Mouse (Mus musculus) MEL (cell line): ENCODE data around the gene Itga9.

Experiments
- CHD2 ChIP-seq: IDR thresholded peaks from 2 replicates; pipeline ENCODE4 v1.6.1; 2011; ENCODE audit warnings: low read length, improper control_type of control experiment
- CTCF ChIP-seq, 3 experiments: IDR thresholded peaks in 2 of 3; conservative IDR thresholded peaks in 1 of 3; 2 replicates each; pipeline ENCODE4 v1.5.1; 2011 to 2012; ENCODE audit warnings: low read length in 3 of 3, low read depth in 2 of 3, mild to moderate bottlenecking in 2 of 3, improper control_type of control experiment in 1 of 3, inconsistent platforms in 1 of 3, mixed read lengths in 1 of 3, moderate library complexity in 1 of 3; ENCODE audit not compliant: control insufficient read depth in 1 of 3, insufficient read depth in 1 of 3, poor library complexity in 1 of 3, severe bottlenecking in 1 of 3
- E2F4 ChIP-seq: IDR thresholded peaks from 2 replicates; pipeline ENCODE4 v1.6.1; 2011; ENCODE audit warnings: low read depth, low read length, improper control_type of control experiment, borderline replicate concordance
- ETS1 ChIP-seq: IDR thresholded peaks from 2 replicates; pipeline ENCODE4 v1.6.1; 2012; ENCODE audit warnings: low read depth, mild to moderate bottlenecking, inconsistent platforms, low read length, improper control_type of control experiment, moderate library complexity
- JUND ChIP-seq: IDR thresholded peaks from 2 replicates; pipeline ENCODE4 v1.6.1; 2011; ENCODE audit warnings: low read depth, mild to moderate bottlenecking, improper control_type of control experiment, low read length
- MAFK ChIP-seq: IDR thresholded peaks from 2 replicates; pipeline ENCODE4 v1.6.1; 2011; ENCODE audit warnings: low read depth, mild to moderate bottlenecking, low read length, improper control_type of control experiment, borderline replicate concordance
- POLR2AphosphoS2 ChIP-seq: IDR thresholded peaks from 2 replicates; pipeline ENCODE4 v1.6.1; 2011; ENCODE audit warnings: low read length, improper control_type of control experiment
- POLR2AphosphoS5 ChIP-seq: IDR thresholded peaks from 2 replicates; pipeline ENCODE4 v1.6.1; 2012; ENCODE audit warnings: low read depth, borderline replicate concordance, mild to moderate bottlenecking, inconsistent platforms, low read length, moderate library complexity, mixed read lengths
- SIN3A ChIP-seq: IDR thresholded peaks from 2 replicates; pipeline ENCODE4 v1.6.1; 2012; ENCODE audit warnings: low read length, improper control_type of control experiment, inconsistent platforms
- TCF12 ChIP-seq: IDR thresholded peaks from 2 replicates; pipeline ENCODE4 v1.6.1; 2014; ENCODE audit warnings: low read depth, mild to moderate bottlenecking, inconsistent platforms, low read length, improper control_type of control experiment, moderate library complexity
- ZC3H11A ChIP-seq: IDR thresholded peaks from 2 replicates; pipeline ENCODE4 v1.6.1; 2012; ENCODE audit warnings: low read depth, mild to moderate bottlenecking, inconsistent platforms, low read length, improper control_type of control experiment

DNA sequence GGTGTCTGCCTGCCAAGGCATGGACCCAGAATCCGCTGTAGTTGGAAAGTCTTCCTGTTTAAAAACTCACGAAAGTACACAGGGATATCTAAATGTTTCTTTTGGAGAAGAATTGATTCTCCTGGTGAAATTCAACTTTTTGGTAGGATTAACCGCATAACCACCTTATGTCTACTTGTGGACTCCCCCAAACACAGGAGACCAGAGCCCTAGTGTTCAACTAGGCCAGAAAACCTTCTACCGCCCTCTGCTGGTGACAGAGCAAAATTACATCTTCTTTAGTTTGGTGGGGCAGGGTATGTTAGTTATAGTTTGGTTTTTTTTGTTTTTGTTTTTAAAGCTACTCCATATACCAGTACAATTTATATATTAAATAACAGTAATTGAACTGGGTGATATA is 264.6 kb downstream of the Itga9 start:
- TF ChIP-seq CTCF (IDR thresholded peaks at IDR 0.05 in 2 of 3, conservative IDR thresholded peaks at IDR 0.05 in 1 of 3; ENCODE audit: control insufficient read depth in 1 of 3, insufficient read depth in 1 of 3, low read depth in 2 of 3, low read length in 3 of 3, poor library complexity in 1 of 3, severe bottlenecking in 1 of 3) (peak; percentile 63 to 85 (median 65)), ETS1 (no peak), CHD2 (no peak), E2F4 (no peak), TCF12 (no peak), ZC3H11A (peak; percentile 77), POLR2AphosphoS5 (no peak), MAFK (no peak), POLR2AphosphoS2 (no peak), JUND (no peak), SIN3A (no peak)
